Mouse (Mus musculus): ENCODE measurements around the gene Inpp5a. TPM values are rescaled to one million over a fixed set of nuclear protein-coding genes. Genes with fewer than 3 reads are reported as not detected.

Inpp5a gene
- polyA plus RNA-seq, 1 experiment from 2014 or later, result 25.2 TPM

- Histone ChIP-seq H3K4me3 (ENCODE audit: low read depth, low read length) (no peak overlapping the region), H3K36me3 (ENCODE audit: control insufficient read depth, insufficient read depth, low read length) (no peaks in the 10 kb centered on the region), H3K9me3 (ENCODE audit: control insufficient read depth, low read length) (no peaks in the 10 kb centered on the region), H3K4me1 (ENCODE audit: control insufficient read depth, insufficient read depth, low read length) (no peaks in the 10 kb centered on the region), H3K27me3 (ENCODE audit: control insufficient read depth, insufficient read depth, low read length) (no peaks in the 10 kb centered on the region), H3K9ac (ENCODE audit: low read length) (no peak overlapping the region), H3K27ac (ENCODE audit: low read depth, low read length) (no peak overlapping the region), H3K4me2 (no peak overlapping the region)
- ATAC-seq (ENCODE audit: low FRiP score) (no peak), DNase-seq (ENCODE audit: low spot score, missing footprints) (no peak)
- WGBS, result 89% methylated on average over 8 of the region's 8 CpGs
Observed at GRCm38 (mm10) chr7:139401791-139402190, 12.9 kb downstream of the Inpp5a start.

- no peaks in the 10 kb centered on the region for H3K36me3 ChIP-seq (ENCODE audit: control insufficient read depth, insufficient read depth, low read length)
- H3K9me3 ChIP-seq (ENCODE audit: control insufficient read depth, low read length), result no peaks in the 10 kb centered on the region
- H3K4me3 ChIP-seq (ENCODE audit: low read depth, low read length), result no peak overlapping the region
- no peak overlapping the region for H3K27ac ChIP-seq (ENCODE audit: low read depth, low read length)
- H3K4me1 ChIP-seq (ENCODE audit: control insufficient read depth, insufficient read depth, low read length), result no peaks in the 10 kb centered on the region
- H3K27me3 ChIP-seq (ENCODE audit: control insufficient read depth, insufficient read depth, low read length), result no peaks in the 10 kb centered on the region
- no peak for ATAC-seq (ENCODE audit: low FRiP score)
- WGBS, result 94% methylated on average over 4 of the region's 4 CpGs
- no peak for DNase-seq (ENCODE audit: low spot score, missing footprints)
- H3K4me2 ChIP-seq, result no peak overlapping the region
- no peak overlapping the region for H3K9ac ChIP-seq (ENCODE audit: low read length)
Observed at GRCm38 (mm10) chr7:139402721-139403120, 13.8 kb downstream of the Inpp5a start.

GRCm38 (mm10) chr7:139406581-139406980, 17.7 kb downstream of the Inpp5a start:
- H3K9me3 ChIP-seq (ENCODE audit: control insufficient read depth, low read length), result no peaks in the 10 kb centered on the region
- no peaks in the 10 kb centered on the region for H3K36me3 ChIP-seq (ENCODE audit: control insufficient read depth, insufficient read depth, low read length)
- DNase-seq (ENCODE audit: low spot score, missing footprints) (no peak), ATAC-seq (ENCODE audit: low FRiP score) (no peak)
- H3K27ac ChIP-seq (ENCODE audit: low read depth, low read length), result no peak overlapping the region
- no peak overlapping the region for H3K9ac ChIP-seq (ENCODE audit: low read length)
- no peak overlapping the region for H3K4me3 ChIP-seq (ENCODE audit: low read depth, low read length)
- 81% methylated on average over 2 of the region's 2 CpGs for WGBS
- no peaks in the 10 kb centered on the region for H3K27me3 ChIP-seq (ENCODE audit: control insufficient read depth, insufficient read depth, low read length)
- H3K4me1 ChIP-seq (ENCODE audit: control insufficient read depth, insufficient read depth, low read length), result no peaks in the 10 kb centered on the region
- no peak overlapping the region for H3K4me2 ChIP-seq

- H3K27me3 ChIP-seq (ENCODE audit: control insufficient read depth, insufficient read depth, low read length), result no peaks in the 10 kb centered on the region
- H3K27ac ChIP-seq (ENCODE audit: low read depth, low read length), result no peak overlapping the region
- no peak overlapping the region for H3K4me2 ChIP-seq
- H3K4me3 ChIP-seq (ENCODE audit: low read depth, low read length), result no peak overlapping the region
- no peak for ATAC-seq (ENCODE audit: low FRiP score)
- H3K9me3 ChIP-seq (ENCODE audit: control insufficient read depth, low read length), result no peaks in the 10 kb centered on the region
- no peak for DNase-seq (ENCODE audit: low spot score, missing footprints)
- no peak overlapping the region for H3K9ac ChIP-seq (ENCODE audit: low read length)
- H3K4me1 ChIP-seq (ENCODE audit: control insufficient read depth, insufficient read depth, low read length), result no peaks in the 10 kb centered on the region
- no peaks in the 10 kb centered on the region for H3K36me3 ChIP-seq (ENCODE audit: control insufficient read depth, insufficient read depth, low read length)
Observed at GRCm38 (mm10) chr7:139407966-139408365, 19.1 kb downstream of the Inpp5a start.

- no peak overlapping the region for H3K4me2 ChIP-seq
- no peaks in the 10 kb centered on the region for H3K27me3 ChIP-seq (ENCODE audit: control insufficient read depth, insufficient read depth, low read length)
- no peaks in the 10 kb centered on the region for H3K4me1 ChIP-seq (ENCODE audit: control insufficient read depth, insufficient read depth, low read length)
- H3K36me3 ChIP-seq (ENCODE audit: control insufficient read depth, insufficient read depth, low read length), result no peaks in the 10 kb centered on the region
- H3K4me3 ChIP-seq (ENCODE audit: low read depth, low read length), result no peak overlapping the region
- no peaks in the 10 kb centered on the region for H3K9me3 ChIP-seq (ENCODE audit: control insufficient read depth, low read length)
- no peak overlapping the region for H3K9ac ChIP-seq (ENCODE audit: low read length)
- H3K27ac ChIP-seq (ENCODE audit: low read depth, low read length), result no peak overlapping the region
- DNase-seq (ENCODE audit: low spot score, missing footprints), result no peak
- no peak for ATAC-seq (ENCODE audit: low FRiP score)
- WGBS, result 91% methylated on average over 5 of the region's 5 CpGs
Observed at GRCm38 (mm10) chr7:139409903-139410302, 21.0 kb downstream of the Inpp5a start.

- DNase-seq (ENCODE audit: low spot score, missing footprints), result no peak
Observed at GRCm38 (mm10) chr7:139412223-139412950, 23.5 kb downstream of the Inpp5a start.

GRCm38 (mm10) chr7:139413400-139413799, 24.5 kb downstream of the Inpp5a start:
- H3K9ac ChIP-seq (ENCODE audit: low read length), result no peak overlapping the region
- H3K4me2 ChIP-seq, result no peak overlapping the region
- no peaks in the 10 kb centered on the region for H3K4me1 ChIP-seq (ENCODE audit: control insufficient read depth, insufficient read depth, low read length)
- H3K27me3 ChIP-seq (ENCODE audit: control insufficient read depth, insufficient read depth, low read length), result no peaks in the 10 kb centered on the region
- no peak overlapping the region for H3K4me3 ChIP-seq (ENCODE audit: low read depth, low read length)
- no peaks in the 10 kb centered on the region for H3K36me3 ChIP-seq (ENCODE audit: control insufficient read depth, insufficient read depth, low read length)
- WGBS, result 87% methylated on average over 3 of the region's 3 CpGs
- DNase-seq (ENCODE audit: low spot score, missing footprints), result no peak
- H3K27ac ChIP-seq (ENCODE audit: low read depth, low read length), result no peak overlapping the region
- no peaks in the 10 kb centered on the region for H3K9me3 ChIP-seq (ENCODE audit: control insufficient read depth, low read length)
- no peak for ATAC-seq (ENCODE audit: low FRiP score)

More at GRCm38 (mm10) chr7:139412223-139412950, 23.5 kb downstream of the Inpp5a start:
- WGBS, result 73% methylated on average over 8 of the region's 8 CpGs
- Histone ChIP-seq H3K36me3 (ENCODE audit: control insufficient read depth, insufficient read depth, low read length) (no peaks in the 10 kb centered on the region), H3K4me1 (ENCODE audit: control insufficient read depth, insufficient read depth, low read length) (no peaks in the 10 kb centered on the region), H3K4me2 (no peak overlapping the region), H3K4me3 (ENCODE audit: low read depth, low read length) (no peak overlapping the region), H3K9ac (ENCODE audit: low read length) (no peak overlapping the region), H3K27ac (ENCODE audit: low read depth, low read length) (no peak overlapping the region), H3K27me3 (ENCODE audit: control insufficient read depth, insufficient read depth, low read length) (no peaks in the 10 kb centered on the region), H3K9me3 (ENCODE audit: control insufficient read depth, low read length) (no peaks in the 10 kb centered on the region)
- ATAC-seq (ENCODE audit: low FRiP score), result no peak

- H3K4me1 ChIP-seq (ENCODE audit: control insufficient read depth, insufficient read depth, low read length), result no peaks in the 10 kb centered on the region
- no peaks in the 10 kb centered on the region for H3K27me3 ChIP-seq (ENCODE audit: control insufficient read depth, insufficient read depth, low read length)
- ATAC-seq (ENCODE audit: low FRiP score) (no peak), DNase-seq (ENCODE audit: low spot score, missing footprints) (no peak)
- no peak overlapping the region for H3K4me2 ChIP-seq
- no peaks in the 10 kb centered on the region for H3K9me3 ChIP-seq (ENCODE audit: control insufficient read depth, low read length)
- H3K27ac ChIP-seq (ENCODE audit: low read depth, low read length), result no peak overlapping the region
- H3K36me3 ChIP-seq (ENCODE audit: control insufficient read depth, insufficient read depth, low read length), result no peaks in the 10 kb centered on the region
- no peak overlapping the region for H3K9ac ChIP-seq (ENCODE audit: low read length)
- H3K4me3 ChIP-seq (ENCODE audit: low read depth, low read length), result no peak overlapping the region
Observed at GRCm38 (mm10) chr7:139415616-139416225, 26.8 kb downstream of the Inpp5a start.

- Histone ChIP-seq H3K4me3 (ENCODE audit: low read depth, low read length) (no peak overlapping the region), H3K9ac (ENCODE audit: low read length) (no peak overlapping the region), H3K9me3 (ENCODE audit: control insufficient read depth, low read length) (no peaks in the 10 kb centered on the region), H3K27me3 (ENCODE audit: control insufficient read depth, insufficient read depth, low read length) (no peaks in the 10 kb centered on the region), H3K4me2 (no peak overlapping the region), H3K4me1 (ENCODE audit: control insufficient read depth, insufficient read depth, low read length) (no peaks in the 10 kb centered on the region), H3K27ac (ENCODE audit: low read depth, low read length) (no peak overlapping the region), H3K36me3 (ENCODE audit: control insufficient read depth, insufficient read depth, low read length) (no peaks in the 10 kb centered on the region)
- DNase-seq (ENCODE audit: low spot score, missing footprints) (no peak), ATAC-seq (ENCODE audit: low FRiP score) (no peak)
- WGBS, result 95% methylated on average over 1 of the region's 1 CpGs
Observed at GRCm38 (mm10) chr7:139418371-139418770, 29.5 kb downstream of the Inpp5a start.

All from midbrain, embryonic 11.5 days (tissue).